Mouse (Mus musculus) adrenal gland, postnatal 4 days (tissue): ENCODE data around the gene Dguok. TPM values are rescaled to one million over a fixed set of nuclear protein-coding genes. Genes with fewer than 3 reads are reported as not detected.
A peak's percentile ranks its signal among the peaks of the same experiment; 100 is the strongest.

Source experiments
- DNase-seq, 2 experiments: peaks; one replicate each; pipeline ENCODE4 v3.0.0; 2021 to 2022; ENCODE audit warnings: low spot score in 2 of 2, mixed read lengths in 2 of 2
- total RNA-seq, 2 experiments: library from RNA; stranded (reverse); gene quantifications; 2 replicates each; pipeline ENCODE4 v1.2.3; 2021

Dguok gene
- total RNA-seq, 2 experiments from 2014 or later, result 46.9 to 53.4 TPM

- no peak for DNase-seq
Observed at GRCm38 (mm10) chr6:83456984-83457810, 49.6 kb downstream of the Dguok start.

GRCm38 (mm10) chr6:83456131-83456983 lies 50.4 kb downstream of the Dguok start:
- peak; percentile 59 to 68 for DNase-seq

- no peak for DNase-seq
Observed at GRCm38 (mm10) chr6:83455328-83456130, 51.2 kb downstream of the Dguok start.

DNA sequence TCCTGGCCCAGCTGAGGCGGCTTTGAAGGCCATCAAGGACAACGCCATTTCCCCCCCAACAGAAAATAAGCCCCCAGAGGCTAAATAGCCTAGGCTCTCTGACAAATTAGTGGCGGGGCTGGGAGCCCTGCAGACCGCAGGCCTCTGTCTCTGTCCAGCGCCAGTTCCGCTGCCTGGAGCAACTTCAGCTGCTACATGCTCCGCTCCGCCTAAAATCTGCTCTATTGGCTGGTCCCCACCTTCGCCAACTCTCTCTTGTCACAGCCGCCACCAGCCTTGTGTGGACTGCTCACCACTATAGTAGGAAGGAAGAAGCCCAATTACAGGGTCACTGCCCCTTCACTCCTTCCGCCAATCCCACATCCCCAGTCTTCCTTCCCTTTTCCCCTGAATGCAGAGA lies 53.1 kb downstream of the Dguok start:
- DNase-seq, result no peak

DNA sequence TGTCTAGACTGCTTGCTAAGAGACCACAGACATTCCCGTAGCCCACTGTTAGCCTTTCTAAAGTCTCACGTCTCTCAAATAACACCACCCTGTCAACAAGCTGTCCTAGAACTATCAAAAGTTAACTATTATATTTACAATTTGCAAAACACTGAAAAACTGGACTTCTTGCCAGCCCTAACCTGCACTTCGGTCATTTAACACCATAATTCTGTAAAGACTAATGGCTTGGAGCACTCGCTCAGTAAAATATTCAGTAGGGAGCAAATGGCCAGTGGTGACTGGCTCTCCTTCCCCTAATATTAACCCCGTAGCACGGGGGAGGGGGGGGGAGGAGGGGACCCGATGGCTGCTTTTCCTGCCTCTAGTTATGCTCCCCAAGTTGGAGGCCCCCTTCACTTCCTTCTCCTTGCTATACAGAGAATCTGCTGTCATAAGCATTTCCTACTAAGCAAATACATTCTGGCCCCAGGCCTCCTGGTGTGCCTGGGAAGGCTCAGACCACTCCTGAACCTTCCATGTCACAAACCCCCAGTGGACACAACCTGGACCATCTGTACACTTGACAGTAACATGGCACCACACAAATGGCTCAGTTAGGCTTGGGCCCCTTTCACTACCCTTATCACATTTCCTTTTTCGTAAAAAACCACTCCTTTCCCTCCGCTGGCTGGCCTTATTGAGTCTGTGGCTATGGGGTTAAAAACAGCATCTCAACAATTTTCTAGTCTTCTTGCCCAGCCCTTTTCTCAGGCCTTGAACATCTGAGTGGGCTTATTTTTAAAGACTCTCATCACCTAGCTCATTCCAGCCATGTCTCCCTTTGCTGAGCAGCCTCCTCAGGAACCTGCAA lies 56.1 kb downstream of the Dguok start:
- no peak for DNase-seq

GRCm38 (mm10) chr6:83449440-83449839 lies 57.3 kb downstream of the Dguok start:
- DNase-seq, result no peak

DNA sequence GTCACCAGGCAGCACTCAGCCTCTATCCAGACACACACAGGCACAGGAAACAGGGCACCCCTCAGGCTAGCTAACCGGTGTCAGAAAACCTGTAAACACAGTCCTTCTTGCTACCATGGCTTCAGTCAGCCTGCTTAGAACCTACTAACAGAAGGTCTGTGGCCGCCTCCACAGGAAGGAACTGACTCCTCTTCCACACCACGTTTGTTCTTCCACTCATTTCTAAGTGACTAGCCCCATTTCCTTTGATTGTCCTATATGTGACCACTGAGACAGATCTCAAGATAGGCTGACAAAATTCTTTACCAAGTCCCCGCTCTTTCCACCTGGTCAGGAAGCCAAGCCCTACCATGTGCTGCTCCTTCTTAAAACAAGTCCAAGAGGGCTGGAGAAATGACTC lies 57.9 kb downstream of the Dguok start:
- DNase-seq, result no peak

- DNase-seq, result no peak
Observed at GRCm38 (mm10) chr6:83447031-83447430, 59.7 kb downstream of the Dguok start.

DNA sequence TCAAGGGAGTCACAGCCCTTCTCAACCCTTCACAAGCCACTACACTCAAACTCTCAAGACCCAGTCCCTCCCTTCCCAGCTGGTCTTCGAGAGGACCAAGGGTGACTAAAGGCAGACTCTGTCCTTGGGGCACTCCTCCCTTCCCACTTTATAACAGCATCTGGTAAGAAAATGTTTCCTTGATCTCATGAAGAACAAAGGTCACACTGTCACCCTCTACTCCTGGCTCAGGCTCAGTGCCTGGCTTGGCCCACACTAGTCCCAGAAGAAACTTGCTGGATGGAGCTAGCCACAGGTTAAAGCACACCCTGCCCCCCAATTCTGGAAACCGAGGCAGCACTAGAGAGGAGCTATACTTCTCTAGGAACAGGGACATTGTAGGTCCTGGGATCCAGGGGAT lies 61.0 kb downstream of the Dguok start:
- no peak for DNase-seq

DNA sequence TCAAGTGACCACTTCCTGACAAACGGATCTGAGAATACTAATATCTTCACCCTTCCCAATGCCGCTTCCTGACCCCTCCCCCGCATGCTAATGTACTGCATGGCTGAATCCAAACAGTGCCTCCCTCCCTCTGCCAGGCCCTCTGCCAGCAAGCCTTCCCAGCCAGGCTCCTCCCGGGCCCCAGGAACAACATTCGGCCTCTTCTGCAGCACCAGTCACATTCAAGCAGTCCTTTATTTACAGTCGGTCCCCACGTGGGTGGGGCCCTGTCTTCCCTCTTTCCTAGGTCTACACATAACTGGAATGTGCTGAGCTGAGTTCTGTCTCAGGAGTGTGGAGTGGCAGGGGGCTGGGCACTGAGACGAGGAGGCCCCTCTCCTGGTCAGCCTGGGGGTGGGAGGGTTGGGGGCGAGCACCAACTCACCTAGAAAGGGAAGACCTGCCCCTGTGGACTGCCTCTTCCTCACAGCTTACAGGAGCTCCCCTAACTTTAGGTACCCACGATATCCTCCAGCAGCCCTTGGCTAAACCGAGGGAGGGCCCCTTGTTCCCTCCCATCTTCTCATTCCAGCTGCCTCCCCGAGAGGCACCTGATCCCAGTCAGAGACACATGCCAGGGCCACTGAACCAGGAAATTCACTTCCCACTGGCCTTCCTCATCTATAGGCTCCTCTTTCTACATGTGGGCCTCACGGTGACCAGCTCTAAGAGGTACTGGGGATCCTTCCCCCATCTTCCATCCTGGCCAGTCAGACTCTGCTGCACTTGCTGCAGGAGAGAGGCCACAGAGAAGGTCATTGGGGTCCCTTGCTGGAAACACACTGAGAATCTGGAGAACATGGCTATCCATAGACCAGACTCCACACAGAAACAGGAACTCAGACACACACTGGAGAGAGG lies 63.1 kb downstream of the Dguok start:
- peak; percentile 43 to 60 for DNase-seq

DNA sequence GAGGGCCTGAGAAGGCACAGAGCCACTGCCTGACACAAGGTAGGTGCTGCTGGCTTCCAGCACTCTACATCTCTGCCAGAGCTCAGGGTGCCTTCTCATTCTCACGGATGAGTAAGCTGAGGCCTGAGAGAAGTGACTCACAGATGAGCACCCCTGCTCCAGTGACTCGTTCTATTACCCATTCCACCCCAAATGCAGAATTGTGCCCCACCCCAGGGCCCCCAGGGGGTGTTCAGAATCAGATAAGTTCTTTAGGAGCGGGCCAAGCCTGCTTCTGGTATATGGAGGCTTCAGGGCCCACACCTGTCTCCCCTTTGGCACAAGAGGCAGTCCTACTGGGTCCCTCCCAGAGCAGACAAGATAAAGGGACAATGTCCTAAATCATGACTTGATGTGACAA lies 64.1 kb downstream of the Dguok start:
- DNase-seq, result no peak

DNA sequence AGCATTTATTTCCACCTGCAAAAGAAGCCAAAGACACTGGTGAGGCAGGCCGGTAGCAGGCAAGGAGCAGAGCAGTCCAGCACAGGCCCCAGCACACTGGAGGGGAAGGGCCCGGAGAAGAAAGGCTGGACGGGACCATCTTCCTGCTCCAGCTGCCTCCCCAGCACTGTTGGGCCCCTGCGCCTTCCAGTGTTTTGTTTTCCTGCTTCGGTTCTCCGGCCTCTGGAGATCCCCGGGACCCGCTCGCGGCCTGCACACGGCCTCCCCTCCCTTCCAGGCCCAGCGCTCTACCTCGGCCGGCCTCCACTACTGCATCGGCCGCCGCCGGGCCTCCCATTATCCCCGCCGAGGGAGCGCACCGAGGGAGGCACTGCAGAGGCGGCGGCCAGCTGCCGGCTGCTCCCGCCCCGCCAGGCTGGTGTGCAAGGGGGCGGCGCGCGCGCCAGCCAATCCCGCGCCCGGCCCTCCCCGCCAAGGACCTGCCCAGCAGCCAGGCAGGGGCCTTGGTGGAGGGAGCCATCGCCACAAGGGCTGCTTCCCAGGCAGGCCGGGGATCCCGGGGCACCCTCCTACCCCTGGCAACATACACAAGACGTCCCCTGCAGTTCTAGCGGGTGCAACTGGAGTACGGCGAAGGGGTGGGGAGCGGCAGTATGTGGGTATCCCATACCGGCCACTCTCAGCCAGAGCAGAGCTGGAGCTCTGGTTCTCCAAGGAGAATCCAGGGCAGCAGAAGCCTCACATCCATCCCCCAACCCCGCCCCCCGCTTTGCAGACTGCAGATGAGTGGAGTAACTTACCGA lies 65.3 kb downstream of the Dguok start:
- DNase-seq, result peak; percentile 81 to 85

DNA sequence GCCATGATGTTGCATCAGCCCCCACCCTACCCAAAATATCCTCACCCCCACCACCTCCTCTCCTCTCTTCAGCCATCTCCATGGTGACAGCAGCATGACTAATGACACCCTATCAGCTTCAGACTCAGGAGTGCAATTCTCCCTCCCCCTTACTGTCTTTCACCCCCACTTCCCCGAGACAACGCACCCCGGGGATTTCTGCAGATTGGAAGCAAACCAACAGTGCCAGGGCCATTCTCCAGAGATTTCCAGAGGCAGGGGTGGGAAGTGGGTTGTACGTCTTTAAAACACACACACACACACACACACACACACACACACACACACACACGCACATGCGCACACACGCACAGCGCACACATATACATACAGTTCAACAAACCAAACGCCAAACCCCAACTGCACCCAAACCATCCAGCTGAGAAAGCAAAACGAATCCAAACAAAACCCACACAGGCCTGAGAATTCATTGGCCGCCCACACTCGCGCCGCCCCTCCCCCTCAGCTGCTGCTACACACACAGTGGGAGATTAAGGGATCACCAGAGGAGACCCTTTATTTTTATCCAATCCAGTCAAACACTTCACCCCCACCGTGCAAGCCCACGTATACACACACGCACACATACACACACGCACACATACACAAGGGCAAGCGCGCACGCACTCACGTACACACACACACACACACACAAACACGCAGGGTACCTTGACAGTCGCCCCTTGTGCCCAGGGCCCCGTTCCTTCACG lies 66.1 kb downstream of the Dguok start:
- DNase-seq, result peak in 1 of 2 experiments; percentile 34

GRCm38 (mm10) chr6:83440197-83440509 lies 66.6 kb downstream of the Dguok start:
- no peak for DNase-seq

DNA sequence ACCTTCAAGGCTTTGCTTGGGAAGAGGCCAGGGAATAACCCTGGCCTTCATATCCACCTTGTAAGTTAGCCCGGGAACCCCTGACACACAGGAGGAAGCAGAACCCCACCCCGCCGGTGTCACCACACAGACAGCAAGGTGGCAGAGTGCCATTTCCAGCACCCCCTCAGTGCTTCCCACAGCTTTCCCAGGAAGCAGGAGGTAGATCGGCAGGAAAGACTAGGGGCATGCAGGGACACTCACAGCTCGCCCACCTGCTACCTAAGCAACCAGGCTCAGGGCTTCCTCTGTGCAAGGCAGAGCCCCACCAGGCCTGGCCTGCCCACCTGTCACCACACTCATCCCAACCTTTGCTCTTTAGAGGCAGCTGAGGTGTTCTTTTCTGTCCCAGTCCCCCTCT lies 67.0 kb downstream of the Dguok start:
- no peak for DNase-seq

DNA sequence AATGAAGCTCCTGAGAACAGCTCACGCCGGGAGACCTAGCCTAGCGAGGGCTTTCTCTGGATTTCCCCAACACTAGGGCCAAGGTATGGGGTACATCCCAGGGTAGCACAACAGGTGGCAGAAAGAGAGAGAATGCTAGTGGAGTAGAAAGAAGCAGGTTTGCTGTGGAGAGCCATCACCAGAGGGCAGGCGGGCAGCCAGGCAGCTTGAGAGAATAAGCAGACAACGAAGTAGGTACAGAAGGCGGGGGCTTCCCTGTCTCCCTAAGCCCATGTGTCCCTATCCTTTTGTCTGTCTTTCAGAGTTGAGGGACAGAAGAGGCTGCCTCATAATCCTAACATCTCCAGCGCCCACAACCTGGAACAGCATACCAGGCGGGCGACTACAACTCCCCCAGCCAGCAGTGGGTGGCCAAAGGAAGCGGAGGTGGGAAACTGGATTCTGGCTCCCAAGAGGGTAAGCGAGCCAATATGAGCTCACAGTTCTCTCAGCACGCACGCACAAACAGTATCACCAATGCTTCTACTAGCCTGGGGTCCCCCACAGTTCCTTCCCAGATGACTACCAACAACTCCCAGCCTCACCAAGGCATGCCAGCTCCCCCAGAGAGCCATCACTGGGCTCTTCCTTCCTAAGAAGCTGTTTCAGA lies 67.5 kb downstream of the Dguok start:
- no peak for DNase-seq

DNA sequence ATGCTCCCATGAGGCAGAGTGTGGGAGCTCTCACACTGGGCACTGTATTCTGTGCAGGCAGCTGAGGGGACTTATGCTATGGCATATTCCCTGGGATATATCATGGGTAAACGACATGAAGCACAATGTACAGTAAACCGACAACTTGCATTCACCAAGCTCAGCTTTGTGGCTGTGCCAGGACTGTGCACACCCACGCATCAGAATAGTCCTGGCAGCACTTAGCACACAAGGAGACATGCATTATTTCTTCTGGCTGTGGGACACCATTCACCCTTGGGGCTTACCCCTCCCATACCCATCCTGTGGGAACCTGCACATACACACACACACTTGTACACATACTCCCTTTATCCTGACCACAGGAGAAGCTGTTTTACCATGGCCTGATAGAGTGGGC lies 68.2 kb downstream of the Dguok start:
- no peak for DNase-seq

DNA sequence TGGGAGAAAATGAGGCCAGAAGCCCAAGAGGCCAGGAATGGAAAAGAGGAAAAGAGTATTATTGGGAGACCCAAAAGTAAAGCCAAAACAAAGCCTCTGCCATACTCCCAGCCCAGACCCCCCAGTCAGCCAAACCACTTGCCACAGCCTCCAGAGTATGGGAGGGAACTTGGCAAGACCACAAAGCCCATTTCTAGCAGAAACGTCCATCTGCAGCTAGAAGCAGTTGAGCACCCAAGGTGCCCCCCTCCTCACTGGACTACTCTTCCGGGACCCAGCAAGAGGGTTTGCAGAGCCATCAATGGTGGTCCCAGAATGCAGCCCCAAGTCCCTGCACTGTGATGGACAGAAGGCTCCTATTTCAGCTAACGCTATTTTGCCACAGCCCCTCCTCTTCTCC lies 69.0 kb downstream of the Dguok start:
- no peak for DNase-seq
